Mouse (Mus musculus): ENCODE measurements around the gene Slc41a2. TPM values are rescaled to one million over a fixed set of nuclear protein-coding genes. Genes with fewer than 3 reads are reported as not detected.

Gene Slc41a2
- total and polyA plus RNA-seq, 2 experiments from 2014 or later = 11.9 to 42.0 TPM

DNA sequence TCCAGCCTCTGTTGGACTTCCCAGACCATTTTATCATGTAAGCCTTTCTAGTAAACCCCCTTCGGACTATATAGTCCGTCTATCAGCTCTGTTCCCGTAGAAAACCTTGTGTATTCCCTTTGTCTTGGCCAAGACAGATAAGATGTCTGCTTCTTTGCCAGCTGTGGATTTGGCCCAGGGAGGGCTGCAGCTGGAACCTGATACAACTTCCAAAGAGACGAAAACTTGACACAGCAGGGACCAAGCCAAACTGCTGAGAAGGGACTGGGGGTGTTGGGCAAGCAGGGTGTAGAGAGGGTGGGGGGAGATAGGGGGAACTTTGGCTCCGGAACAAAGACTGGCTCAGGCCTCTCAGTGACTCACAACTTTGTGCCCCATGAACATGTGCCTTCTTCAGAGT, 120.4 kb downstream of the Slc41a2 start:
- Histone ChIP-seq H3K9me3 (ENCODE audit: low read length) (no peaks in the 10 kb centered on the region), H3K36me3 (ENCODE audit: insufficient read depth, low read length) (no peaks in the 10 kb centered on the region), H3K9ac (replicated peaks; ENCODE audit: low read length, poor library complexity, severe bottlenecking) (no peak overlapping the region), H3K4me1 (ENCODE audit: insufficient read depth, low read length) (no peaks in the 10 kb centered on the region), H3K4me3 (ENCODE audit: low read depth, low read length) (no peak overlapping the region), H3K27ac (ENCODE audit: low read depth, low read length) (no peak overlapping the region), H3K27me3 (ENCODE audit: insufficient read depth, low read length) (no peaks in the 10 kb centered on the region), H3K4me2 (ENCODE audit: low read depth, low read length, poor library complexity, severe bottlenecking) (no peak overlapping the region)
- DNase-seq (ENCODE audit: low spot score) (no peak), ATAC-seq (ENCODE audit: low FRiP score) (no peak)
- 58% methylated on average over 5 of the region's 5 CpGs for WGBS
- TF ChIP-seq CTCF (IDR thresholded peaks at IDR 0.05) = no peak

DNA sequence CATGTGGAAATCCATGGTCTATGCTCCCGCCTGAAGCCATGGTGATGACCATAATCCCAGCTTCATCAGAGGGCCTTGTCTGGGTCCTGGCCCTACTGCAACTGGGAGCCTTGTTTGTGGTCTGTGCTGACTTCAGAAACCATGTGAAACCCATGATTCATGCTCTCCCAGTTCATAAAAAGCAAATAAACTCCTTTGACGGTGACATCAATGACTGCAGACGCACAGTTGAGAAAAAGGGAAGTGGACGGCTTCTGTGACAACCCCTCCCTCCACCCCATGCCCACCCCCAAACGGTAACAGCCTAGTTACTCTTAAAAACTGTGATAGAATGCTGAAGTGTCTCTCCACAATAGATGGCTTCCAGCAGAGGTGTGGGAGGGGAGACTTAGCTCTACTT, 122.1 kb downstream of the Slc41a2 start:
- Histone ChIP-seq H3K4me2 (ENCODE audit: low read depth, low read length, poor library complexity, severe bottlenecking) (no peak overlapping the region), H3K9me3 (ENCODE audit: low read length) (no peaks in the 10 kb centered on the region), H3K9ac (replicated peaks; ENCODE audit: low read length, poor library complexity, severe bottlenecking) (no peak overlapping the region), H3K27ac (ENCODE audit: low read depth, low read length) (no peak overlapping the region), H3K4me3 (ENCODE audit: low read depth, low read length) (no peak overlapping the region), H3K36me3 (ENCODE audit: insufficient read depth, low read length) (no peaks in the 10 kb centered on the region), H3K4me1 (ENCODE audit: insufficient read depth, low read length) (no peaks in the 10 kb centered on the region), H3K27me3 (ENCODE audit: insufficient read depth, low read length) (no peaks in the 10 kb centered on the region)
- TF ChIP-seq CTCF (IDR thresholded peaks at IDR 0.05) = no peak
- 68% methylated on average over 5 of the region's 5 CpGs for WGBS
- no peak for DNase-seq (ENCODE audit: low spot score)
- no peak for ATAC-seq (ENCODE audit: low FRiP score)

DNA sequence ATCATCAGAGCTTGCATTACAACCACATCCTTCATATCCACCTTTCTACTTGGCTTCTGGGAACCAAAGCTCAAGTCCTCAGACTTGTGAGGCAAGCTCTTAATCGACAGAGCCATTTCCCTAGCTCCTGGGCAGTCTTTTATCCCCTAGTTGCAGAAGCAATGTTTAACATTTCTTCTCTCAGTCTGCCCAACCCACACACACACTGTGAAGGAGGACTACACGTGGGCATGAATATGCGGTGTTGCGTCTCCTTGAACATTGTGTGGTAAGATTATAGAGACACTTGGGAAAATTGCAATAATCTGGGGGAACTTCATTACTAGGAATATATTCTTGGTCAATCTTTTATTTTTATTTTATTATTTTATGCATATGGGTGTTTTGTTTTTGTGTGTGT, 125.1 kb downstream of the Slc41a2 start:
- 93% methylated on average over 4 of the region's 4 CpGs for WGBS

DNA sequence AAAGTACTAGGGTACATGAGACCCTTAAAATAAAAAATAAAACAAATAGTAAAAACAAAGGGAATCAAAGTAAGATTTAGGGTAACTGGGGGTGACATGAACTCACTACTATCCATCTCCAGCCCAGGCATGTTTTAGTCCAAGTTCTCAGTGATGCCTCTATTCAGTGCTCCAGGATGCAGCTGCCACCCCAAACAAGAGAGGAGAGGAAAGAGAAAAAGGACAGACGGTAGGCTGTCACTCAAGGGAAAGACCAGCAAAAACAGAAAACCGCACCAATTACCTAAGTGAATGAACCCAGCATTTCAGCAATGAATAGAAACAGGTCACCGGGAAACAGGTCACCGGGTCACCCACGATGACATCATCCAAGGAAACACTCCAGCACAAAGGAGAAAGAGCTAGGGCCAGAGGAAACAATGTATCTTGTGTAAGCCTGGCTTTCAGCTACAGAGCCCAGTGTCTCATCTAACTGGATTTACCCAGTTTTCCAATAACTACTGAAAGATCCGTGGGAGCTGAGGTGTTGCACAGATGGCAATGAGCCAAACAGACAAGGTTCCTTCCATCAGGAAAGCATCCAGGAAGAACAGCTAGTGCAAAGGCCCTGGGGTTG, 126.6 kb downstream of the Slc41a2 start:
- H3K27ac ChIP-seq (ENCODE audit: low read depth, low read length) = no peak overlapping the region
- no peak overlapping the region for H3K4me3 ChIP-seq (ENCODE audit: low read depth, low read length)
- WGBS = 31% methylated on average over 6 of the region's 6 CpGs
- no peak for DNase-seq (ENCODE audit: low spot score)
- no peak overlapping the region for H3K4me2 ChIP-seq (ENCODE audit: low read depth, low read length, poor library complexity, severe bottlenecking)
- no peaks in the 10 kb centered on the region for H3K36me3 ChIP-seq (ENCODE audit: insufficient read depth, low read length)
- H3K4me1 ChIP-seq (ENCODE audit: insufficient read depth, low read length) = no peaks in the 10 kb centered on the region
- H3K9ac ChIP-seq (replicated peaks; ENCODE audit: low read length, poor library complexity, severe bottlenecking) = no peak overlapping the region
- H3K27me3 ChIP-seq (ENCODE audit: insufficient read depth, low read length) = no peaks in the 10 kb centered on the region
- no peak for ATAC-seq (ENCODE audit: low FRiP score)
- TF ChIP-seq CTCF (IDR thresholded peaks at IDR 0.05) = no peak
- no peaks in the 10 kb centered on the region for H3K9me3 ChIP-seq (ENCODE audit: low read length)

More for the DNA sequence above, 125.1 kb downstream of the Slc41a2 start:
- Histone ChIP-seq H3K4me3 (ENCODE audit: low read depth, low read length) (no peak overlapping the region), H3K36me3 (ENCODE audit: insufficient read depth, low read length) (no peaks in the 10 kb centered on the region), H3K9ac (replicated peaks; ENCODE audit: low read length, poor library complexity, severe bottlenecking) (no peak overlapping the region), H3K27ac (ENCODE audit: low read depth, low read length) (no peak overlapping the region), H3K4me2 (ENCODE audit: low read depth, low read length, poor library complexity, severe bottlenecking) (no peak overlapping the region), H3K9me3 (ENCODE audit: low read length) (no peaks in the 10 kb centered on the region), H3K4me1 (ENCODE audit: insufficient read depth, low read length) (no peaks in the 10 kb centered on the region), H3K27me3 (ENCODE audit: insufficient read depth, low read length) (no peaks in the 10 kb centered on the region)
- no peak for TF ChIP-seq CTCF (IDR thresholded peaks at IDR 0.05)
- DNase-seq (ENCODE audit: low spot score) (no peak), ATAC-seq (ENCODE audit: low FRiP score) (no peak)

DNA sequence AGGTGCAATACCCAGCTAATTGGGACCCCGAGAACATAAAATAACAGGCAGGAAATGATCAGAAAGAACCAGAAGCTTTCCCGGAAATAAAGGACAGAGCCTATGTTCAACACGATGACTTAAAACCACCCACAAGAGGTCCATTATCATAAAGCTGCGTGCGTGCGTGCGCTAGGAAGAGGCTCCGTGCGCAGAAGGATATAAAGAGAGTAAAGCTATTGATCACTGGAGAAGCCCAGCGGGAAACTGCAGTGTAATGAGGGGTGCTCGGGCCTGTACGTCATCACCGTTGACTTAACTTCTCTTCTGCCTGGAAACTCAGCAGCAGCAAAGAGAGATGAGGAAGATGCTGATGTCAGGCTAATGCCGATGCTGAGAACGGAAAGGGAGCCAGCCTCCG, 127.6 kb downstream of the Slc41a2 start:
- no peak overlapping the region for H3K4me3 ChIP-seq (ENCODE audit: low read depth, low read length)
- H3K27me3 ChIP-seq (ENCODE audit: insufficient read depth, low read length) = no peaks in the 10 kb centered on the region
- no peak overlapping the region for H3K27ac ChIP-seq (ENCODE audit: low read depth, low read length)
- H3K9me3 ChIP-seq (ENCODE audit: low read length) = no peaks in the 10 kb centered on the region
- H3K36me3 ChIP-seq (ENCODE audit: insufficient read depth, low read length) = no peaks in the 10 kb centered on the region
- WGBS = 55% methylated on average over 16 of the region's 16 CpGs
- no peaks in the 10 kb centered on the region for H3K4me1 ChIP-seq (ENCODE audit: insufficient read depth, low read length)
- ATAC-seq (ENCODE audit: low FRiP score) = no peak
- H3K9ac ChIP-seq (replicated peaks; ENCODE audit: low read length, poor library complexity, severe bottlenecking) = no peak overlapping the region
- peak; percentile 25 for DNase-seq (ENCODE audit: low spot score)
- no peak for TF ChIP-seq CTCF (IDR thresholded peaks at IDR 0.05)
- H3K4me2 ChIP-seq (ENCODE audit: low read depth, low read length, poor library complexity, severe bottlenecking) = no peak overlapping the region

DNA sequence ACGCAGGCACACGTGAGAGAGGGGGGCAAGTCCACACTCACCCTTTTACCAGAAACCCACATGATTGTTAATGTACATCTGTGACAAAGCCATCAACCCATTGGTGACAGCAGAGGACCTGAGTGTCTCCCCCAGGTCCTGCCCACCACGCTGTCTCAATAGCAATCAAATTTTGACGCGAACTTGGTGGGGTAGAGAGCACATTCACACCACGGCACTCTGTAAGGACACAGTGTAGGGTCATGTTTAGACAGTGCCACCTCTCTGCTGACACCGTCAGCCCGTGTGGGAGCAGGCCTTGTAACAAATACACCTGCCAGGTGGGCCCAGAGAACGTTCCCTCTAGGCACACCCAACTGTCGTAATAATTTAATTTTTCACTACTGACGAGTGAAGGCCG, 128.3 kb downstream of the Slc41a2 start:
- TF ChIP-seq CTCF (IDR thresholded peaks at IDR 0.05) = no peak
- WGBS = 82% methylated on average over 12 of the region's 12 CpGs
- no peak for ATAC-seq (ENCODE audit: low FRiP score)

More for the DNA sequence above, 128.3 kb downstream of the Slc41a2 start:
- no peak for DNase-seq (ENCODE audit: low spot score)
- Histone ChIP-seq H3K27ac (ENCODE audit: low read depth, low read length) (no peak overlapping the region), H3K4me2 (ENCODE audit: low read depth, low read length, poor library complexity, severe bottlenecking) (no peak overlapping the region), H3K9ac (replicated peaks; ENCODE audit: low read length, poor library complexity, severe bottlenecking) (no peak overlapping the region), H3K27me3 (ENCODE audit: insufficient read depth, low read length) (no peaks in the 10 kb centered on the region), H3K4me1 (ENCODE audit: insufficient read depth, low read length) (no peaks in the 10 kb centered on the region), H3K4me3 (ENCODE audit: low read depth, low read length) (no peak overlapping the region), H3K9me3 (ENCODE audit: low read length) (no peaks in the 10 kb centered on the region), H3K36me3 (ENCODE audit: insufficient read depth, low read length) (no peaks in the 10 kb centered on the region)
